Mouse (Mus musculus): ENCODE measurements at regions not wholly inside any gene's neighbourhood (a gene's known extent, or its start where the extent isn't known, plus 50 kb on each side); places are given as distances from the start of the nearest gene placed in this dataset.
"Not testable (repeated sequence)": the region's sequence is repeated elsewhere in the genome, so short reads cannot be mapped to it uniquely, and the experiment has no call there.

GRCm38 (mm10) chr5:67487965-67488409, 59.9 kb upstream of the Bend4 start:
- peak; percentile 70 for DNase-seq

- not testable (repeated sequence) for DNase-seq
Measured at GRCm38 (mm10) chr5:67490709-67491108, 62.6 kb upstream of the Bend4 start.

- peak; percentile 24 for DNase-seq
Measured at GRCm38 (mm10) chr5:67492893-67493302, 64.8 kb upstream of the Bend4 start.

- DNase-seq = no peak
Measured at GRCm38 (mm10) chr5:67496710-67497109, 68.6 kb upstream of the Bend4 start.

GRCm38 (mm10) chr5:67520251-67520650, 87.4 kb upstream of the Shisa3 start:
- DNase-seq = no peak

- DNase-seq = no peak
Measured at GRCm38 (mm10) chr5:67521423-67521912, 86.2 kb upstream of the Shisa3 start.

GRCm38 (mm10) chr5:67530149-67530548, 77.5 kb upstream of the Shisa3 start:
- DNase-seq = peak; percentile 28

- peak; percentile 79 for DNase-seq
Measured at GRCm38 (mm10) chr5:67530957-67531356, 76.7 kb upstream of the Shisa3 start.

GRCm38 (mm10) chr5:67532351-67532750, 75.3 kb upstream of the Shisa3 start:
- peak; percentile 88 for DNase-seq

GRCm38 (mm10) chr5:67532756-67533255, 74.9 kb upstream of the Shisa3 start:
- peak; percentile 82 for DNase-seq

GRCm38 (mm10) chr5:67534056-67534455, 73.6 kb upstream of the Shisa3 start:
- peak; percentile 18 for DNase-seq

GRCm38 (mm10) chr5:67537990-67538389, 69.7 kb upstream of the Shisa3 start:
- DNase-seq = peak; percentile 68

- peak; percentile 15 for DNase-seq
Measured at GRCm38 (mm10) chr5:67539591-67540238, 68.0 kb upstream of the Shisa3 start.

GRCm38 (mm10) chr5:67541867-67542266, 65.8 kb upstream of the Shisa3 start:
- no peak for DNase-seq

GRCm38 (mm10) chr5:67544028-67544589, 63.6 kb upstream of the Shisa3 start:
- DNase-seq = no peak

- no peak for DNase-seq
Measured at GRCm38 (mm10) chr5:67550257-67550656, 57.4 kb upstream of the Shisa3 start.

GRCm38 (mm10) chr5:67551668-67552390, 55.9 kb upstream of the Shisa3 start:
- no peak for DNase-seq

GRCm38 (mm10) chr5:67552865-67553264, 54.8 kb upstream of the Shisa3 start:
- no peak for DNase-seq
